Mouse (Mus musculus) lung, postnatal 0 days (tissue): ENCODE results near the gene 1500015O10Rik.

ENCODE experiments used
- CTCF ChIP-seq: IDR thresholded peaks from 2 replicates; pipeline ENCODE4 v1.5.1; 2016; ENCODE audit warnings: antibody characterized with exemption, mild to moderate bottlenecking
- EP300 ChIP-seq: IDR thresholded peaks from 2 replicates; pipeline ENCODE4 v1.6.1; 2016; ENCODE audit warnings: antibody characterized with exemption, mild to moderate bottlenecking, control low read depth

- TF ChIP-seq CTCF (no peak), EP300 (no peak)
These were observed 24.3 kb downstream of the 1500015O10Rik start for GRCm38 (mm10) chr1:43754448-43755312.
